7 mouse cellular contexts compared by ENCODE assay signal in genomic region chr9:106684918-106685248, GRCm38 (mm10). TPM values are rescaled to one million over a fixed set of nuclear protein-coding genes. Genes with fewer than 3 reads are reported as not detected.
DNase-seq lines count a peak whose midpoint lies in the region; ATAC-seq and TF ChIP-seq lines count a peak whose summit lies in the region.

No protein-coding gene starts in this region.

- H3K27ac ChIP-seq in spleen, adult 2 months (ENCODE audit: insufficient read depth, low read length) = peak overlapping the region; percentile 63
- H3K27ac ChIP-seq in embryonic facial prominence, embryonic 15.5 days (replicated peaks) = peak overlapping the region; percentile 91
- H3K27ac ChIP-seq in hindbrain, embryonic 15.5 days (replicated peaks) = peak overlapping the region; percentile 72
- H3K27ac ChIP-seq in midbrain, embryonic 11.5 days (ENCODE audit: low read depth, low read length) = no peak overlapping the region

- no peak for TF ChIP-seq CTCF in spleen, adult 2 months (IDR thresholded peaks at IDR 0.05; ENCODE audit: extremely low read depth, insufficient read depth, insufficient read length, insufficient replicate concordance)

- H3K9ac ChIP-seq in embryonic facial prominence, embryonic 15.5 days = peak overlapping the region; percentile 66
- peak overlapping the region; percentile 79 for H3K9ac ChIP-seq in hindbrain, embryonic 15.5 days
- H3K9ac ChIP-seq in midbrain, embryonic 11.5 days (ENCODE audit: low read length) = peak overlapping the region; percentile 77

- no peak for TF ChIP-seq POLR2A in spleen, adult 2 months (IDR thresholded peaks at IDR 0.05; ENCODE audit: low read depth, low read length)

- peaks cover 5% of the 10 kb centered on the region; the same call in 1 of the 2 replicates for H3K36me3 ChIP-seq in spleen, adult 2 months (ENCODE audit: control insufficient read depth, insufficient read depth, low read length)
- H3K36me3 ChIP-seq in embryonic facial prominence, embryonic 15.5 days = peaks cover 19% of the 10 kb centered on the region
- peaks cover 5% of the 10 kb centered on the region; the same call in 1 of the 2 replicates for H3K36me3 ChIP-seq in hindbrain, embryonic 15.5 days
- no peaks in the 10 kb centered on the region for H3K36me3 ChIP-seq in midbrain, embryonic 11.5 days (ENCODE audit: control insufficient read depth, insufficient read depth, low read length)

- WGBS in spleen, adult 2 months = 2% methylated on average over 14 of the region's 14 CpGs
- WGBS in embryonic facial prominence, embryonic 15.5 days = 5% methylated on average over 11 of the region's 14 CpGs
- 5% methylated on average over 11 of the region's 14 CpGs for WGBS in hindbrain, embryonic 15.5 days
- 7% methylated on average over 9 of the region's 14 CpGs for WGBS in midbrain, embryonic 11.5 days

- H3K4me3 ChIP-seq in spleen, adult 2 months (ENCODE audit: extremely low read depth, insufficient read depth, insufficient read length) = peak overlapping the region; percentile 93
- peak overlapping the region; percentile 69 for H3K4me3 ChIP-seq in embryonic facial prominence, embryonic 15.5 days (replicated peaks)
- peak overlapping the region; percentile 81 for H3K4me3 ChIP-seq in hindbrain, embryonic 15.5 days
- peak overlapping the region; percentile 73 for H3K4me3 ChIP-seq in midbrain, embryonic 11.5 days (ENCODE audit: low read depth, low read length)

- no peak for DNase-seq in spleen, adult 2 months (ENCODE audit: low read depth in 1 of 2, low spot score in 2 of 2)
- DNase-seq in spleen, postnatal 14 days (ENCODE audit: low spot score in 2 of 2) = no peak
- DNase-seq in midbrain, embryonic 11.5 days (ENCODE audit: low spot score, missing footprints) = peak; percentile 84
- no peak for DNase-seq in ovary, postnatal 10 days (ENCODE audit: low spot score)
- DNase-seq in ovary, adult 18-20 months (ENCODE audit: low spot score) = no peak

- no peaks in the 10 kb centered on the region for H3K9me3 ChIP-seq in embryonic facial prominence, embryonic 15.5 days (replicated peaks)
- no peaks in the 10 kb centered on the region for H3K9me3 ChIP-seq in hindbrain, embryonic 15.5 days
- no peaks in the 10 kb centered on the region for H3K9me3 ChIP-seq in midbrain, embryonic 11.5 days (ENCODE audit: control insufficient read depth, low read length)

- H3K27me3 ChIP-seq in spleen, adult 2 months (ENCODE audit: control insufficient read depth, insufficient read depth, low read length) = no peaks in the 10 kb centered on the region
- H3K27me3 ChIP-seq in embryonic facial prominence, embryonic 15.5 days = no peaks in the 10 kb centered on the region
- no peaks in the 10 kb centered on the region for H3K27me3 ChIP-seq in hindbrain, embryonic 15.5 days
- H3K27me3 ChIP-seq in midbrain, embryonic 11.5 days (ENCODE audit: control insufficient read depth, insufficient read depth, low read length) = no peaks in the 10 kb centered on the region

- no peak for ATAC-seq in embryonic facial prominence, embryonic 15.5 days (ENCODE audit: insufficient number of reproducible peaks, low FRiP score, low TSS enrichment, low read depth)
- no peak for ATAC-seq in hindbrain, embryonic 15.5 days (ENCODE audit: low FRiP score, low read depth)
- 0 out of 2 replicates have a peak, but pooled peaks have one; percentile 5 for ATAC-seq in midbrain, embryonic 11.5 days (ENCODE audit: low FRiP score)

- peak overlapping the region; percentile 87 for H3K4me2 ChIP-seq in embryonic facial prominence, embryonic 15.5 days (replicated peaks)
- H3K4me2 ChIP-seq in hindbrain, embryonic 15.5 days = peak overlapping the region; percentile 94
- peak overlapping the region; percentile 98 for H3K4me2 ChIP-seq in midbrain, embryonic 11.5 days

- H3K4me1 ChIP-seq in spleen, adult 2 months (ENCODE audit: control insufficient read depth, insufficient read depth, insufficient read length) = no peaks in the 10 kb centered on the region; the same call in 1 of the 2 replicates
- peaks cover 36% of the 10 kb centered on the region for H3K4me1 ChIP-seq in embryonic facial prominence, embryonic 15.5 days
- peaks cover 28% of the 10 kb centered on the region for H3K4me1 ChIP-seq in hindbrain, embryonic 15.5 days (replicated peaks)
- H3K4me1 ChIP-seq in midbrain, embryonic 11.5 days (ENCODE audit: control insufficient read depth, insufficient read depth, low read length) = peaks cover 9% of the 10 kb centered on the region; the same call in 1 of the 2 replicates

RNA-seq across cellular contexts. Expression of gene Tex264, which starts 0.8 kb away (rescaled TPM):
- polyA plus RNA-seq in spleen, adult 2 months (2012; rRNA removed) = 43.5 and 46.5 TPM in 2 replicates
- 77.7 and 86.7 TPM in 2 replicates for polyA plus RNA-seq in embryonic facial prominence, embryonic 15.5 days (2015; fragmentation: Nextera tagmentation; extraction: Ambion mirVana)
- 69.6 and 79.0 TPM in 2 replicates for polyA plus RNA-seq in hindbrain, embryonic 15.5 days (2015; fragmentation: Nextera tagmentation; extraction: Ambion mirVana)
- polyA plus RNA-seq in midbrain, embryonic 11.5 days (2014; fragmentation: Nextera tagmentation; extraction: Ambion mirVana) = 24.6 and 27.1 TPM in 2 replicates

RNA-seq across cellular contexts. Expression of gene Grm2, which starts 29.0 kb away (rescaled TPM):
- 0.06 TPM in 1 of 2 replicates, not detected in the other for polyA plus RNA-seq in spleen, adult 2 months (2012; rRNA removed)
- polyA plus RNA-seq in embryonic facial prominence, embryonic 15.5 days (2015; fragmentation: Nextera tagmentation; extraction: Ambion mirVana) = 0.14 TPM in 1 of 2 replicates, not detected in the other
- 8.7 and 9.7 TPM in 2 replicates for polyA plus RNA-seq in hindbrain, embryonic 15.5 days (2015; fragmentation: Nextera tagmentation; extraction: Ambion mirVana)
- 15.5 and 16.4 TPM in 2 replicates for polyA plus RNA-seq in midbrain, embryonic 11.5 days (2014; fragmentation: Nextera tagmentation; extraction: Ambion mirVana)

RNA-seq across cellular contexts. Expression of gene Iqcf6, which starts 58.5 kb away (rescaled TPM):
- polyA plus RNA-seq in spleen, adult 2 months (2012; rRNA removed) = not detected in 2 replicates
- polyA plus RNA-seq in embryonic facial prominence, embryonic 15.5 days (2015; fragmentation: Nextera tagmentation; extraction: Ambion mirVana) = not detected in 2 replicates
- not detected in 2 replicates for polyA plus RNA-seq in hindbrain, embryonic 15.5 days (2015; fragmentation: Nextera tagmentation; extraction: Ambion mirVana)
- not detected in 2 replicates for polyA plus RNA-seq in midbrain, embryonic 11.5 days (2014; fragmentation: Nextera tagmentation; extraction: Ambion mirVana)
